Comparison of ENCODE assay signal across 7 mouse cellular contexts in the genomic region with DNA sequence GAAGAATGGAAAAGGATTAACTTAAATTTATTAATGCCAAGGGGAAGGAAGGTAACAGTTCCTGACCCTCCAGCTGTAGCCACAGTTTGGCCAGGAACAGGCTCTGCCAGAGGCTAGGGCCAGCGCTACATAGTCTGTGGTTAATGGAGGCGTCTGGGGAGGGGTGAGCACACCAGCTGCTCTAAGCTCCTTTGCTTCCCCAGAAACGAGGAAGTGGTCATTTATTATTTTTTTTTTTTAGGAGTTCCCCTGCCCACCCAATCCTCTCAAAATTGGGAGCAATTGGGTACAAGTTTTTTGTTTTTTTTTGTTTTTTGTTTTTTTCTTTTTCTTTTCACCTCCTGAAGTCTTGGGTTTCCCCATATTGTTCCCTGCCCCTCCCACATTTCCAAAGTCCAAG. TPM values are rescaled to one million over a fixed set of nuclear protein-coding genes. Genes with fewer than 3 reads are reported as not detected.
DNase-seq lines count a peak whose midpoint lies in the region; ATAC-seq and TF ChIP-seq lines count a peak whose summit lies in the region.

No protein-coding gene starts in this region.

- H3K4me1 ChIP-seq in forebrain, embryonic 12.5 days: peaks cover 24% of the 10 kb centered on the region
- peaks cover 3% of the 10 kb centered on the region; the same call in 1 of the 2 replicates for H3K4me1 ChIP-seq in liver, adult 2 months (ENCODE audit: control insufficient read depth, insufficient read depth, low read length)
- peaks cover 13% of the 10 kb centered on the region for H3K4me1 ChIP-seq in stomach, embryonic 16.5 days (ENCODE audit: control insufficient read depth, insufficient read depth, low read length)

- peak overlapping the region; percentile 74 for H3K4me2 ChIP-seq in forebrain, embryonic 12.5 days
- H3K4me2 ChIP-seq in stomach, embryonic 16.5 days (ENCODE audit: low read depth, low read length): peak overlapping the region; percentile 77

- peak overlapping the region; percentile 100 for H3K4me3 ChIP-seq in forebrain, embryonic 12.5 days (replicated peaks)
- H3K4me3 ChIP-seq in liver, adult 2 months (ENCODE audit: insufficient read depth, low read depth, low read length): no peak overlapping the region
- peak overlapping the region; percentile 25 for H3K4me3 ChIP-seq in stomach, embryonic 16.5 days (replicated peaks; ENCODE audit: low read length)

- no peaks in the 10 kb centered on the region for H3K9me3 ChIP-seq in forebrain, embryonic 12.5 days
- no peaks in the 10 kb centered on the region for H3K9me3 ChIP-seq in stomach, embryonic 16.5 days (replicated peaks; ENCODE audit: control insufficient read depth, low read length)

- ATAC-seq in forebrain, embryonic 12.5 days (ENCODE audit: low FRiP score): no peak
- ATAC-seq in stomach, embryonic 16.5 days (ENCODE audit: insufficient read depth, low FRiP score): no peak

- no peak for TF ChIP-seq POLR2A in liver, adult 2 months (IDR thresholded peaks at IDR 0.05; ENCODE audit: extremely low read depth, insufficient read depth, low read length)

- no peak for TF ChIP-seq CTCF in liver, adult 2 months (IDR thresholded peaks at IDR 0.05; ENCODE audit: low read depth, low read length)

- no peak overlapping the region for H3K27ac ChIP-seq in forebrain, embryonic 12.5 days
- H3K27ac ChIP-seq in liver, adult 2 months (replicated peaks; ENCODE audit: insufficient read depth, low read depth, low read length): no peak overlapping the region
- H3K27ac ChIP-seq in stomach, embryonic 16.5 days (ENCODE audit: low read length): peak overlapping the region; percentile 64; the same call in 1 of the 2 replicates

- no peaks in the 10 kb centered on the region for H3K27me3 ChIP-seq in forebrain, embryonic 12.5 days
- no peaks in the 10 kb centered on the region for H3K27me3 ChIP-seq in liver, adult 2 months (ENCODE audit: control insufficient read depth, insufficient read depth, low read length)
- H3K27me3 ChIP-seq in stomach, embryonic 16.5 days (ENCODE audit: control insufficient read depth, insufficient read depth, low read length): no peaks in the 10 kb centered on the region

- DNase-seq in retina, embryonic 14.5 days (ENCODE audit: low spot score): peak; percentile 4
- no peak for DNase-seq in retina, postnatal 1 day
- DNase-seq in liver, adult 2 months (ENCODE audit: extremely low read depth, low read depth, low spot score): no peak
- DNase-seq in urinary bladder, postnatal 10 days (ENCODE audit: low spot score): no peak
- DNase-seq in urinary bladder, postnatal 4 days (ENCODE audit: low spot score in 2 of 2): no peak

- WGBS in forebrain, embryonic 12.5 days: 38% methylated on average over 3 of the region's 3 CpGs
- 41% methylated on average over 3 of the region's 3 CpGs for WGBS in liver, adult 2 months
- WGBS in stomach, embryonic 16.5 days: 17% methylated on average over 3 of the region's 3 CpGs

- H3K9ac ChIP-seq in forebrain, embryonic 12.5 days: peak overlapping the region; percentile 98; the same call in 1 of the 2 replicates
- 0 out of 2 replicates have a peak overlapping the region, but pooled peaks have one; percentile 26 for H3K9ac ChIP-seq in liver, adult 2 months (ENCODE audit: low read depth, low read length)
- H3K9ac ChIP-seq in stomach, embryonic 16.5 days (ENCODE audit: low read length): peak overlapping the region; percentile 46; the same call in 1 of the 2 replicates

- H3K79me2 ChIP-seq in liver, adult 2 months (ENCODE audit: control insufficient read depth, insufficient read depth, low read length): peaks cover 14% of the 10 kb centered on the region; the same call in 1 of the 2 replicates

- peaks cover 42% of the 10 kb centered on the region for H3K36me3 ChIP-seq in forebrain, embryonic 12.5 days (replicated peaks)
- peaks cover 22% of the 10 kb centered on the region for H3K36me3 ChIP-seq in liver, adult 2 months (ENCODE audit: control insufficient read depth, insufficient read depth, low read length)
- peaks cover 24% of the 10 kb centered on the region for H3K36me3 ChIP-seq in stomach, embryonic 16.5 days (ENCODE audit: control insufficient read depth, insufficient read depth, low read length)

RNA-seq across cellular contexts. Expression of a gene that starts 0.9 kb away (rescaled TPM):
- polyA plus RNA-seq in forebrain, embryonic 12.5 days (2016; fragmentation: Nextera tagmentation; extraction: Ambion mirVana): 86.9 and 95.5 TPM in 2 replicates
- total RNA-seq in liver, adult 2 months (2014; rRNA removed): 13.6 and 16.0 TPM in 2 replicates
- polyA plus RNA-seq in liver, adult 2 months (2012; rRNA removed): 3.9 and 5.3 TPM in 2 replicates
- polyA plus RNA-seq in stomach, embryonic 16.5 days (2015; fragmentation: Nextera tagmentation; extraction: Ambion mirVana): 39.8 and 40.7 TPM in 2 replicates

RNA-seq across cellular contexts. Expression of a gene that starts 59.4 kb away (rescaled TPM):
- 57.8 and 65.9 TPM in 2 replicates for polyA plus RNA-seq in forebrain, embryonic 12.5 days (2016; fragmentation: Nextera tagmentation; extraction: Ambion mirVana)
- total RNA-seq in liver, adult 2 months (2014; rRNA removed): 20.4 and 22.7 TPM in 2 replicates
- 9.6 and 13.7 TPM in 2 replicates for polyA plus RNA-seq in liver, adult 2 months (2012; rRNA removed)
- 27.9 and 31.8 TPM in 2 replicates for polyA plus RNA-seq in stomach, embryonic 16.5 days (2015; fragmentation: Nextera tagmentation; extraction: Ambion mirVana)

Comparison
In these comparisons a context has a peak if more than half of its experiments do, and no peak if none do; other contexts are left out.
1. H3K9ac ChIP-seq: peak in every context shown above with its lines; median percentile 98 in forebrain, embryonic 12.5 days; 46 in stomach, embryonic 16.5 days; 26 in liver, adult 2 months.